Mouse (Mus musculus) liver, embryonic 12.5 days (tissue): ENCODE measurements around the gene Traf2. TPM values are rescaled to one million over a fixed set of nuclear protein-coding genes. Genes with fewer than 3 reads are reported as not detected.

ENCODE experiments used
- ATAC-seq: fragments of 200-750 bp; cut with Nextera tagmentation; 2 replicates; pipeline ENCODE4 v1.8.0; 2017; ENCODE audit warnings: moderate number of reproducible peaks, mild to moderate bottlenecking, moderate library complexity
- H3K27ac ChIP-seq: fragments of 300-500 bp; sonication (generic); 2 replicates; pipeline ENCODE4 v1.5.1; 2016; ENCODE audit warnings: mild to moderate bottlenecking
- H3K27me3 ChIP-seq: fragments of 300-500 bp; sonication (generic); replicated peaks from 2 replicates; pipeline ENCODE4 v1.6.1; 2016; ENCODE audit warnings: mild to moderate bottlenecking, moderate library complexity
- H3K36me3 ChIP-seq: fragments of 300-500 bp; sonication (generic); 2 replicates; pipeline ENCODE4 v1.6.1; 2016; ENCODE audit warnings: mild to moderate bottlenecking, moderate library complexity
- H3K4me1 ChIP-seq: fragments of 300-500 bp; sonication (generic); 2 replicates; pipeline ENCODE4 v1.6.1; 2016
- H3K4me2 ChIP-seq: fragments of 300-500 bp; sonication (generic); 2 replicates; pipeline ENCODE4 v1.6.1; 2016; ENCODE audit warnings: mild to moderate bottlenecking, moderate library complexity
- H3K4me3 ChIP-seq: fragments of 300-500 bp; sonication (generic); 2 replicates; pipeline ENCODE4 v1.5.1; 2016; ENCODE audit warnings: mild to moderate bottlenecking, moderate library complexity
- H3K9ac ChIP-seq: fragments of 300-500 bp; sonication (generic); 2 replicates; pipeline ENCODE4 v1.6.1; 2016; ENCODE audit warnings: mild to moderate bottlenecking, moderate library complexity
- H3K9me3 ChIP-seq: fragments of 300-500 bp; sonication (generic); replicated peaks from 2 replicates; pipeline ENCODE4 v1.6.1; 2016; ENCODE audit warnings: mild to moderate bottlenecking, moderate library complexity
- WGBS: fragments of 180-500 bp; shearing (Covaris S2); methylation state at CpG from one replicate; pipeline ENCODE4 v1.1.7; 2016; ENCODE audit not compliant: insufficient replicate concordance; 5-methylcytosine and 5-hydroxymethylcytosine counted together
- polyA plus RNA-seq: library from polyadenylated mRNA; unstranded; fragments of >200 nt; fragmentation: Nextera tagmentation; extraction: Ambion mirVana; gene quantifications from 2 replicates; pipeline ENCODE4 v1.2.1, GENCODE M21; 2016

Traf2 gene
- polyA plus RNA-seq, 1 experiment from 2014 or later = 24.4 TPM

- Histone ChIP-seq H3K9ac (peak within 1 kb of the TSS; percentile 90), H3K36me3 (peaks cover 30% of the 10 kb centered on the region), H3K27ac (peak within 1 kb of the TSS; percentile 91), H3K27me3 (no peaks in the 10 kb centered on the region), H3K4me1 (peaks cover 61% of the 10 kb centered on the region), H3K4me2 (peak within 1 kb of the TSS; percentile 91), H3K9me3 (no peaks in the 10 kb centered on the region), H3K4me3 (peak within 1 kb of the TSS; percentile 80)
- 2% methylated on average over 37 of the region's 44 CpGs for WGBS
- peak; percentile 77 for ATAC-seq
Observed at GRCm38 (mm10) chr2:25500576-25501405, 45.9 kb downstream of the Traf2 start, which contains the start of gene Fbxw5. Fbxw5 (plus strand) TSS chr2:25500750.

- Histone ChIP-seq H3K9ac (peak overlapping the region; percentile 90), H3K36me3 (peaks cover 23% of the 10 kb centered on the region), H3K9me3 (no peaks in the 10 kb centered on the region), H3K27ac (peak overlapping the region; percentile 91), H3K4me2 (peak overlapping the region; percentile 91), H3K4me3 (peak overlapping the region; percentile 80), H3K27me3 (no peaks in the 10 kb centered on the region), H3K4me1 (peaks cover 61% of the 10 kb centered on the region)
- WGBS = 58% methylated on average over 6 of the region's 6 CpGs
- ATAC-seq = peak; percentile 10; the same call in 1 of the 2 replicates
Observed at GRCm38 (mm10) chr2:25500071-25500575, 46.6 kb downstream of the Traf2 start.

DNA sequence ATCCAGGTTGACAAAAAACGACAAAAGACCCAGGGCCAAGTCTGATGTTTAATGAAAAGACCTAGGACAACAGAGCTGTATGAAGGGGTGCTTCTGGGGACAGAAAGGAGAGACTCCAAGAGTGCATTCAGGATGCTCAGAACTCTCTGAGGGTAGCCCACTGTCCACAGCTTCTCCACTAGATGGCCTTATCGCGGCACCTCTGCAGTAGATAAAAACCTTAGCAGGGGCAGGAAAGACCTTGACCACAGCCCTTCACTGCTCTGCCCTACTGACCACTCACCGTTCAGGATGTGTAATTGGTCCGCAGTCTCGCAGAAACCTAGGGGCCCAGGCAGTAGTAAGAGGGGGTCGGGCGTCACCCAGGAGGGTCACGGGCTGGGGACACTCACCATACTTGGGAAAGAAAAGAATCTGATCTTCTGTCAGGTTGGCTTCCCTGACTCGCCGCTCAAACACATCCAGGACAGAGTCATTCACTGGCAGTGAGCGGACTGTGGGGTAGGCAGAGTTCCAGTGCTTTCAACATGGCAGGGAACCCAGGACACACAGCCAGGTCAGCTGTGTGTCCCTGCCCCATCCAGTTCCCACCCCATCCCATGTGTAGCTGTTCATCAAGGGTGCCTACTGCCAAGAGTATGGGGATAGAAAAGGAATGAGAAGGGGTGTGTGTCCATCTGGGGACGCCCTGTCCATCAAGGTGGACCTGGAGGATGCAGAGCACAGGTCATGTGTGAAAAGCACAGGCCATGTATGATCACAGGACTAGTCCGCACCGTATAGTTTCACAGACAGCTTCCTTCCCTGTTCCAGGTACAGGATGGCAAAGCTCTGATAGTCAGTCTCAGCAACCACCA is 47.9 kb downstream of the Traf2 start:
- Histone ChIP-seq H3K9ac (no peak overlapping the region), H3K4me1 (peaks cover 53% of the 10 kb centered on the region), H3K27me3 (0 out of 2 replicates have a peak, but pooled peaks cover under 1% of the 10 kb centered on the region), H3K4me3 (no peak overlapping the region), H3K27ac (no peak overlapping the region), H3K36me3 (peaks cover 10% of the 10 kb centered on the region), H3K9me3 (no peaks in the 10 kb centered on the region), H3K4me2 (no peak overlapping the region)
- 48% methylated on average over 15 of the region's 15 CpGs for WGBS
- ATAC-seq = no peak

GRCm38 (mm10) chr2:25497846-25498575 is 48.7 kb downstream of the Traf2 start:
- Histone ChIP-seq H3K4me1 (peaks cover 44% of the 10 kb centered on the region), H3K9me3 (no peaks in the 10 kb centered on the region), H3K27me3 (0 out of 2 replicates have a peak, but pooled peaks cover 6% of the 10 kb centered on the region), H3K4me2 (no peak overlapping the region), H3K27ac (no peak overlapping the region), H3K36me3 (peaks cover 2% of the 10 kb centered on the region; the same call in 1 of the 2 replicates), H3K4me3 (no peak overlapping the region), H3K9ac (no peak overlapping the region)
- WGBS = 48% methylated on average over 6 of the region's 6 CpGs
- no peak for ATAC-seq

GRCm38 (mm10) chr2:25496462-25496861 is 50.3 kb downstream of the Traf2 start:
- H3K27me3 ChIP-seq = 0 out of 2 replicates have a peak, but pooled peaks cover 8% of the 10 kb centered on the region
- no peaks in the 10 kb centered on the region for H3K36me3 ChIP-seq
- no peak overlapping the region for H3K4me3 ChIP-seq
- peaks cover 29% of the 10 kb centered on the region for H3K4me1 ChIP-seq
- no peak overlapping the region for H3K27ac ChIP-seq
- H3K4me2 ChIP-seq = no peak overlapping the region
- WGBS = 43% methylated on average over 4 of the region's 4 CpGs
- no peaks in the 10 kb centered on the region for H3K9me3 ChIP-seq
- H3K9ac ChIP-seq = no peak overlapping the region
- ATAC-seq = no peak

- Histone ChIP-seq H3K36me3 (no peaks in the 10 kb centered on the region), H3K4me2 (no peak within 1 kb of the TSS), H3K4me3 (no peak within 1 kb of the TSS), H3K4me1 (peaks cover 15% of the 10 kb centered on the region), H3K27ac (no peak within 1 kb of the TSS), H3K9me3 (no peaks in the 10 kb centered on the region), H3K9ac (no peak within 1 kb of the TSS), H3K27me3 (0 out of 2 replicates have a peak, but pooled peaks cover 9% of the 10 kb centered on the region)
- 63% methylated on average over 5 of the region's 5 CpGs for WGBS
- ATAC-seq = no peak
Observed at GRCm38 (mm10) chr2:25493476-25493961, 53.2 kb downstream of the Traf2 start, which contains the start of gene Lcn12. Lcn12 (minus strand) TSS chr2:25493911.

GRCm38 (mm10) chr2:25492988-25493387 is 53.8 kb downstream of the Traf2 start:
- Histone ChIP-seq H3K4me1 (peaks cover 14% of the 10 kb centered on the region), H3K4me2 (no peak overlapping the region), H3K36me3 (no peaks in the 10 kb centered on the region), H3K27me3 (0 out of 2 replicates have a peak, but pooled peaks cover 9% of the 10 kb centered on the region), H3K9ac (no peak overlapping the region), H3K9me3 (no peaks in the 10 kb centered on the region), H3K4me3 (no peak overlapping the region), H3K27ac (no peak overlapping the region)
- ATAC-seq = no peak
- WGBS = 63% methylated on average over 5 of the region's 5 CpGs

- no peak overlapping the region for H3K27ac ChIP-seq
- no peaks in the 10 kb centered on the region for H3K36me3 ChIP-seq
- ATAC-seq = no peak
- H3K4me2 ChIP-seq = 0 out of 2 replicates have a peak overlapping the region, but pooled peaks have one; percentile 15
- peaks cover 37% of the 10 kb centered on the region for H3K4me1 ChIP-seq
- H3K9ac ChIP-seq = no peak overlapping the region
- WGBS = 68% methylated on average over 7 of the region's 7 CpGs
- no peak overlapping the region for H3K4me3 ChIP-seq
- 0 out of 2 replicates have a peak, but pooled peaks cover 6% of the 10 kb centered on the region for H3K27me3 ChIP-seq
- no peaks in the 10 kb centered on the region for H3K9me3 ChIP-seq
Observed at GRCm38 (mm10) chr2:25488671-25489068, 58.1 kb downstream of the Traf2 start.

GRCm38 (mm10) chr2:25487965-25488670 is 58.6 kb downstream of the Traf2 start:
- H3K27me3 ChIP-seq = 0 out of 2 replicates have a peak, but pooled peaks cover 2% of the 10 kb centered on the region
- H3K27ac ChIP-seq = no peak overlapping the region
- H3K4me2 ChIP-seq = peak overlapping the region; percentile 15; the same call in 1 of the 2 replicates
- H3K9me3 ChIP-seq = no peaks in the 10 kb centered on the region
- H3K36me3 ChIP-seq = no peaks in the 10 kb centered on the region
- peak; percentile 78 for ATAC-seq
- no peak overlapping the region; the same call in 1 of the 2 replicates for H3K9ac ChIP-seq
- peaks cover 37% of the 10 kb centered on the region for H3K4me1 ChIP-seq
- no peak overlapping the region for H3K4me3 ChIP-seq
- 53% methylated on average over 6 of the region's 6 CpGs for WGBS

- Histone ChIP-seq H3K27me3 (no peaks in the 10 kb centered on the region), H3K9ac (no peak overlapping the region), H3K9me3 (no peaks in the 10 kb centered on the region), H3K4me1 (peaks cover 37% of the 10 kb centered on the region), H3K36me3 (no peaks in the 10 kb centered on the region), H3K4me2 (no peak overlapping the region), H3K4me3 (no peak overlapping the region), H3K27ac (peak overlapping the region; percentile 50)
- 53% methylated on average over 11 of the region's 11 CpGs for WGBS
- ATAC-seq = peak; percentile 52
Observed at GRCm38 (mm10) chr2:25484901-25485647, 61.7 kb downstream of the Traf2 start.
